Mouse (Mus musculus) heart, postnatal 36 days (tissue): Measurements from ENCODE around the gene Ank2. TPM values are rescaled to one million over a fixed set of nuclear protein-coding genes. Genes with fewer than 3 reads are reported as not detected.
"Not testable (repeated sequence)": the region's sequence is repeated elsewhere in the genome, so short reads cannot be mapped to it uniquely, and the experiment has no call there.

ENCODE experiments used
- DNase-seq, 2 experiments: peaks; one replicate each; pipeline ENCODE4 v3.0.0; 2021 to 2022
- intact Hi-C: fragments of 180-260 bp; cut with DNase I; formaldehyde crosslinking; loops from one replicate; pipeline ENCODE4 v1.15.1; 2025
- total RNA-seq, 2 experiments: library from RNA; stranded (reverse); gene quantifications; 2 replicates each; pipeline ENCODE4 v1.2.3; 2021

Gene Ank2
- total RNA-seq, 2 experiments from 2014 or later = 334 to 351 TPM

GRCm38 (mm10) chr3:127433291-127433690 lies 65.9 kb downstream of the Ank2 start:
- intact Hi-C loops = no loop called here
- no peak for DNase-seq

DNA sequence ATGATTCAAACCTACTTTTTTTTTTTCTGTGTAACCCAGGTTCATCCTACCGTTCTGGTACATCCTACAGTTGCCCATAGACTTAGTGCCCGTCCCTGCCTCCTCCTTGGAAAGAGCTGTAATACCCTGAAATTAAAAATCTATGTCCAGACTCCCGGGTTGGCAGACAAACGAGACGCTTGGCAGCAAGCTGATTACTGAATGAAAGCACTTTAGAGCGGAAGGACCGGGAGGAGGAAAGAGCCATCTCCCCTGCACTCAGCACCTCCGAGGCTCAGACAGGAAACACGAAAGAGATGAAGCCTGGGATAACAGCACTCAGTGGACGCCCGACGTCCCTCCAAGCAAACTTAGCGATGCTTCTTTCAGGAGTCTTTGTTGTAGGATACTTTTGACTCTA lies 69.3 kb downstream of the Ank2 start:
- DNase-seq = peak in 1 of 2 experiments; percentile 13
- intact Hi-C loops = loop anchor here (5.0 kb wide), 1 partner anchor 108 kb away; no protein-coding TSS in a partner anchor

- no peak for DNase-seq
- intact Hi-C loops = loop anchor here (5.0 kb wide), 1 partner anchor 106 kb away; no protein-coding TSS in a partner anchor
These were observed 70.6 kb downstream of the Ank2 start for GRCm38 (mm10) chr3:127428527-127428926.

GRCm38 (mm10) chr3:127416950-127417349 lies 82.2 kb downstream of the Ank2 start:
- intact Hi-C loops = no loop called here
- DNase-seq = no peak

- intact Hi-C loops = loop anchor here (5.0 kb wide), 1 partner anchor 87 kb away; no protein-coding TSS in a partner anchor
- no peak for DNase-seq
These were observed 84.7 kb downstream of the Ank2 start for GRCm38 (mm10) chr3:127414438-127414837.

- DNase-seq = peak; percentile 62 to 70
- intact Hi-C loops = loop anchor here (5.0 kb wide), 1 partner anchor 52 kb away; no protein-coding TSS in a partner anchor
These were observed 90.2 kb downstream of the Ank2 start for GRCm38 (mm10) chr3:127408684-127409550.

DNA sequence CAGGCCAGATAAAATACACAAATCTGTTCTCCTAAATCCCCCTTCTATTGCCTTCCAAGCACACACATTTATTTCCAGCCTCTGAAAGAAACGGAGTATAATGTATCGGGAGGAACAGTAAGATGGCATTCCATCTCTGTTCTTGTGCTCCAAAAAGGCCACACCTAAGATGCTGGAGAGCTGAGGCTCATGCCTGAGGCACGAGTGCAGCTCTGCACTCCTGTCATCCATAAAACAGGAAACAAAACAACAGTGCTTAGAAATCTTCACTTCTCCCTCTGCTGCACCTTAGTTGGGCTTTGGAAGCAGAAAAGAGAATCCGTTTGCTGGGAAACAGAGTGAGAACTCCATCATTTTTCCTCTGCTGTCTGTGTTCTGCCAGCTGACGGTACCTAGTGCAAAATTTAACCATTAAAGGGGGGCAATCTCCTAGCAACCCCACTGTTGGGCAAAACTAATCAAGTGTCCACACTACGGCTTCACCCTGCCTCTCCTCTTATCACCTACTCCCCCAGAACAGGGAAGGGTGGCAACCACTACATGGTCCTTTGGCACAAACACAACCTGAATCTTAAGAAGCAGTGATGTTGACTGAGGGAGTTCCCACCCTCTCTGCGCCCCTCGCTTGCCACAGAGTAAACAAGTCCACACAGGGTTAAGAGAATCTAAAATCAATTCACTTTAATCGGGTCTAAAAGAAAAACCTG lies 91.1 kb downstream of the Ank2 start:
- DNase-seq = no peak
- intact Hi-C loops = loop anchor here (5.0 kb wide), 1 partner anchor 51 kb away; no protein-coding TSS in a partner anchor

GRCm38 (mm10) chr3:127406883-127407282 lies 92.3 kb downstream of the Ank2 start:
- intact Hi-C loops = loop anchor here (5.0 kb wide), 1 partner anchor 50 kb away; no protein-coding TSS in a partner anchor
- DNase-seq = no peak

DNA sequence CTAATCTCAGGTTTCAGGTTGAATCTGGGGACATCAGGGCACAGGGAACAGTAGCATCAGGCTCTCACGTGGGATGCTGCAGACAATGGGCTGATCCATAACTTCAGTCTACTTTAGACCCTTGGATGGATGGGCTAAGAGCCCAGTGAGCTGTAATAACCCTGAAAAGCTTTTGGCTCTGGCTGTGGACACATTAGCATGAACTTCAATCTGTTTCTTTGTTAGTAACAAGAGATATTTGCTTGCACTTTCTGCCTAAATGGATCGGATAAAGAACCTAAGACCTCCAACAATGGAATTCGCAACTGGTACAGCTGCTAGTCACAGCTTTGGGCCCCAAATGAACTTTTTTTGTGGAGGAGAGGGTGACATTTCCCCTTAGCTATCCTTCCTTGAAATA lies 94.8 kb downstream of the Ank2 start:
- intact Hi-C loops = no loop called here
- no peak for DNase-seq

GRCm38 (mm10) chr3:127400976-127401375 lies 98.2 kb downstream of the Ank2 start:
- intact Hi-C loops = no loop called here
- DNase-seq = no peak

DNA sequence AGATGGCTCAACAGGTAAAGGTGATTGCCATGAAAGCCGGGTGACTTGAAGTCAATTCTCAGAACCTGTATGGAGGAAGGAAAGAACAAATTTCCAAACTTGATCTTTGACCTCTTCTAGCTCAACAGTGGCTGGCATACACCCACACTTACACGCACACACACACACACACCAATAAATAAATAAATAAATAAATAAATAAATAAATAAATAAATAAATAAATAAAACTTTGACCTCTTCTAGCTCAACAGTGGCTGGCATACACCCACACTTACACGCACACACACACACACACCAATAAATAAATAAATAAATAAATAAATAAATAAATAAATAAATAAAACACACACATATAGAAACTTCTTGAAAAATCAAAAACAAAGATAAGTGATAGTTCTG lies 98.7 kb downstream of the Ank2 start:
- intact Hi-C loops, DNase-seq: not testable (repeated sequence)

- no peak for DNase-seq
- intact Hi-C loops = no loop called here
These were observed 101.4 kb downstream of the Ank2 start for GRCm38 (mm10) chr3:127397774-127398173.

- intact Hi-C loops = no loop called here
- DNase-seq = no peak
These were observed 103.9 kb downstream of the Ank2 start for GRCm38 (mm10) chr3:127395202-127395601.

- intact Hi-C loops = no loop called here
- no peak for DNase-seq
These were observed 112.1 kb downstream of the Ank2 start for GRCm38 (mm10) chr3:127387016-127387517.

- DNase-seq = no peak
- intact Hi-C loops = no loop called here
These were observed 115.9 kb downstream of the Ank2 start for GRCm38 (mm10) chr3:127383231-127383630.

DNA sequence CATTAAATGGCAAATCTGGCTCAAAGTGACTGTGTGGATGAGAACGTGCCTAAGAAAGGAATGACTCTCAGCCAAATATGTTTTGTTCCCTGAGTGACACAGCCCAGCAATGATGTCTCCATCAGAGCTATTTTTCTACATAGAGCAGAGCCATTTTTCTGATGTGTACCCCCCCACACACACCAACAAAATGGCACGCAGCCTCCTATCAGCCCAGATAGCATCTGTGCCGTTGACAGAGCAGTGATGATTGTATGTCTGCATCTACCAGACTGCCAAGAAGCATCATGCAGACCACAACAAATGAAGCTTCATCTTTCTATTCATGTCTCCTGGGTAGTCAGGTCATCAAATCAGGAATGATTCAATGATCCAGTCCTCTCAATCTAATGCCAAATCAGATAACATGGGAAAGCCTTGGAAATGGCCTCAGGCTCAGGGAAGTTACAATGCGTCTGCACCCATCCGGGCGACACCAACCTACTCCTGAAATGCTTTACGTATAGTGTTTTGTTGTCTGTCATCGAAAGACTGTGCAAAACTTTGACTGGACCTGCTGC lies 122.2 kb downstream of the Ank2 start:
- intact Hi-C loops = no loop called here

GRCm38 (mm10) chr3:127375956-127376660 lies 123.0 kb downstream of the Ank2 start:
- no peak for DNase-seq
- intact Hi-C loops = no loop called here

More for the DNA sequence above, 122.2 kb downstream of the Ank2 start:
- no peak for DNase-seq

DNA sequence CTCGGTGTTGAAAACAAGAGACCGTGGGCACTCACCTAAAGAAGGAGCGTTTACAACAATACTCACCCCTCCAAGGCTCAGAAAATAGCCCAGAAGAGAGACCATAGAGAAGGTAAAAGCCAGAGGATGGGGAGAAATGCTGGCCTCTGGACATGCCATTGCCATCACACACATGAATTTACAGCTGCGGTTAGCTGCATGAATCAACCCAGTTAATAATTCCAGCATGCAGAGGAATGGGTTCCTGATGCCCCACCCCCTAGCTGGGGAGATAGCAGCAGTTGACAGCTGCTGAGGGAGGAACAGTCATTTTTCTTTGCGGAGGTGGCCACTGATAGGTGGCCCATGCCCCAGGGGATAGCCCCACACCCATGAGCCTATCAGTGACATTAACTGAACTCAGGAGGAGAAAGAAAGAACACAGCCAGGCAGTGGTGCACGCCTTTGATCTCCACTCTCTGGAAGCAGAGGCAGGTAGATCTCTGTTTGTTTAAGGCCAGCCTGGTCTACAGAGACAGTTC lies 124.9 kb downstream of the Ank2 start:
- no peak for DNase-seq

GRCm38 (mm10) chr3:127371774-127372173 lies 127.4 kb downstream of the Ank2 start:
- DNase-seq = no peak
- intact Hi-C loops = no loop called here

More for the DNA sequence above, 124.9 kb downstream of the Ank2 start:
- intact Hi-C loops = no loop called here

- intact Hi-C loops = no loop called here
- DNase-seq = no peak
These were observed 129.6 kb downstream of the Ank2 start for GRCm38 (mm10) chr3:127369529-127369928.
